Mouse (Mus musculus): Measurements from ENCODE around the gene Ddx42. TPM values are rescaled to one million over a fixed set of nuclear protein-coding genes. Genes with fewer than 3 reads are reported as not detected.

Ddx42 gene
- polyA plus RNA-seq (2012; rRNA removed) = 10.6 and 14.3 TPM in 2 replicates

DNA sequence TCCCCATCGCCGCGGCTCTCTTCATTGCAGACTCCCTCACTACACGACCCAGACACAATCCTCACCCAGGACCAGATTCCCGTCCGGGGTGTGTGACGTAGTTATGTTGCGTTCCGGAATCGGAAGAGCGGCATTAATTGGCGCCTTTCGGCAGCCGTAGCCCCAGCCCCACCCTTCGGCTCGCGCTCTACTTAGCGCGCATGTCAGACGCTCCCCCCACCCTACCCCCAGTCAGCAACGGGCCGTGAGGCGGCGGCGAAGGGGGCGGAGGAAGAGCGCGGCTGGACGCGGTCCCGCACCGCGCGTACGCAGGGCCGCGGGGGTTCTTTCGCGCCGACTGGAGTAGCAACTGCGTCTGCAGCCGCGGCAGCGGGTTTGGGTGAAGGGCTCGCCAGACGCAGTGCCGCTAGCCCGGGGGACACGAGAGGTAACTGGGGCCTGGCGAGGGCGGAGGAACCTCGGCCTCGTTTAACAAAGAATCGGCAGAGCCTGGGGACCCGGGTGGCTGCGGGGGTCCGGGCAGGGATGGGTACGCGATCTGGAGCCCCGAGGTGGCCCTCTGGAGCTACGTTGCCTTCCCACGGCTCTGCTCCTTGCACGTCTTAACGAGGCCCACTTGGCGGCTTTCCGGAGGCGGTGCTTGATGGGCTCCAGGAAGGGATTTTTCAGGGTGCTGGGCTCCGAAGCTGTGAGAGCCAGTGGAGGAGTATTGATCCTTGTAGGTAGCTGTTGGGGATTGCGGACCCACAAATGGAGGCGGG, at the start of gene Ddx42:
Gene Ddx42, plus strand, starts transcription at position 197 of the 761 bp plus-strand sequence.

DNA sequence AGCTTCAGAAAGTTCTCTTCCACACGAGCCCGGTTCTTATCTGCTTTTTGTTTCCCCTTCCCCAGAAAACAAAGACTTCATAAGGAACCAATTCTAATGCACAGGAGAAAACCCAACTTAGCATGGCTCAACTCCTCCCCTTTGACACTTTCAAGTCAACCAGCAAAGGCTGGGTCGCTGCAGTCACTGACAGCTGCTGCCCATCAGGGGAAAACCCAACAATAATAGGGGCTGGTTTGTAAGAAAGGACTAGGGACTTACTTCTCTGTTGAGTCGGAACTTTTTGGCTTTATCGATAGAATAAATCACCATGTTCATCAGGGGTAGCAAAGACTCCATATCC, 14.6 kb upstream of the Ddx42 start, which contains the start of gene Strada:
Gene Strada, minus strand, starts transcription at position 46 of the 343 bp plus-strand sequence.

DNA sequence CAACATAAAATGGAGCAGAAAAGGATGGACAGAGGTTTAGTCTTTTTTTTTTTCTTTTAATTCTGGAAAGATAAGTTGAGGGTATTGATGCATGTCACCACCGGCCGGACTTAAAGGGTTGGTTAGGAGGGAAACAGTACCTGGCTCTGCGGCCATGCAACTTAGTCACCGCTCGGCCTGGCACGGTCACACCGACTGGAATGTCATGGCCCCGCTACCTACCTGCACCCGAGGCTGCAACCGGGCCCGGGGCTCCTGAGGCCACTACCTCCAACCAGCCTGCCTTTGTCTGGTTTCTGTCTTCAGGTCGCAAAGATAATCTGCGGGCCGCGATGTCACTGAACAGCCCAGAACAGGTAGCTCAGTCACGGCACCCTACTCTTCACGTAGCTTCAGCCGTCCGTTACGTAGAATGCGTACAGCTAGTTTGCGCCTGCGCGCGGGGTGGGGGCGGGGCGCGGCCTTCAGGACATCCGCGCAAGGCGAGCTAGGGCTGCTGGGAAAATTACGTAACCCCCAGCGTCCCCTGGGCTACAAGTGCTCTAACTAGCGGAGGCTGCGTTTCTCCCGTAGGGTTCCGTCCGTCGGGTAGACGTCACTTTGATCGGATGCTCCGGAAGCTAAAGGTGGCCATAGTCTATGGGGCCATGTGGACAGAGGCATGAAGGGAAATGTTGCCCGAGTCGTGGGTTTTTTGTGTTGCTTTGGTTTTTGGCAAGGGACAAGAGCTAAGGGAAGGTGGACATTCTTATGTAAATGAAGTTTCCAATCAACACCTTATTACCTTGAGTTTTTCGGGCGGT, 598 bp upstream of the Ddx42 start, which contains the start of gene Ccdc47:
Gene Ccdc47, minus strand, starts transcription at position 418 of the 803 bp plus-strand sequence.

DNA sequence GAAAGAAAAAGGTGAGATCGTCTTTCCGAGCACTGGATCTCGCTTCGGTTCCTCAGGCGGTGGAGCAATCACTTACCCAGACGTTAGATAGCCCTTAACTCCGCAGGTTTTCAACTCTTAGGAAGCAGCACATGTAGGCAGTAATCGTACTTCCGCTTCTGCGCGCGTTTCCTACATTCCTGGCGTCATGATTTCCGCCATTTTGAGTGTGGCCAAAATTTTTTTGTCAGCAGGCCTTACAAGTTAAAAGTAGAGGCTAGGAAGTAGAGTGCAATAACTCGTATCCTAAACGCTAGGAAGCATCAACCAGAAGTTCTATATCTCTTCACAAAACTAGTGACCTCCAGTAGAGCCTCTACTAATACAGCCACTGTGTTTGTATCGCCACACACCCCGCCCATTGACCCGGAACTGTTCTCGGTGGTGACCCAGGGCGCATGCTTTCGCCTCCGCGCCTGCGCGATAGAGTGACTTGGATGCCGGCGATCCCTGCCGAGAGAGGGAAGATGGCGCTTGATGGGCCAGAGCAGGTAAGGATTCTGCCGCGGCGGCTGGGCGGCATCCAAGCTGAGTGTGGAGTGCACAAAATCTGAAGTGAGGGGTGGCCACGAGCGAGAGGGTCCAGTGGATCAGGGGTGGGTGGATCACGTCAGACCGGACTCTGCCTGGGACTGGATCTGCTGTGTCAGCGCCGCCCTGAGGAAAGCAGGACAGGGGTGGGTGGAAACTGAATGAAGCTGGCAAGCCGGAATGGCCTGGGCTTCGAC, 39.1 kb downstream of the Ddx42 start, which contains the start of the genes Ftsj3 and Psmc5:
Gene Ftsj3, minus strand, starts transcription at position 395 of the 767 bp plus-strand sequence.
Gene Psmc5, plus strand, starts transcription at position 470 of the 767 bp plus-strand sequence.

DNA sequence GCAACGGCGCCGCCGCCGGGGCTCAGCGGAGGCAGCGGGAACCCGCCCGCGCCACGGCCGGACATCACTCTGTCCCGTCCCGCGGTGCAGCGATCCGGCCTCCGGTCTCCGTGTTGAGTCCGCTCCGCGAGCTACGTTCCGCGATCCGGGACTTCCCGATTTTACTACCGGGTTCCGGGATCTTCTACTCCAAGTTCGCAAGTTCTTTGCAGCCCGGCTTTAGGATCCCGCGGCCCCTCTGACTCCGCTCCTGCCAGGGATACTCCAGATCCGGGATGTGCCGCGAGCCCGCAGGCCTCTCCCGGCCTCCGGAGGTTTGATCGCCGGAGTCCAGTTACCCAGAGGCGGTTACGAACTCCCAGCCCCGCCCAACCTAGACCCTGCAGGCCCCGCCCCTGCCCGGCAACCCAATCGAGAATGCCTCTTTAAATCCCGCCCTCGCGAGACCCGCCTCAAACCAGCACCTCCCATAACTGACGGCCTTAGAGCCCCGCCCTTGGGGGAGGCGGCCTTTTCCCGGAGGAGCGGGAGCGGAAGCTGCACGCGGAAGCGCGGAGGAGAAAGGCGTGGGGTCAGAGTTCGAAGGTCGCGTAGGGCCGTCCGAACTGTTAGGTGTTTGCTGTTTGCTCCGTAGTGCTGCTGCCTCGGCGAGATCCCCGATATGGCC, 56.1 kb downstream of the Ddx42 start, which contains the start of gene Smarcd2:
Gene Smarcd2, minus strand, starts transcription at position 329 of the 667 bp plus-strand sequence.

DNA sequence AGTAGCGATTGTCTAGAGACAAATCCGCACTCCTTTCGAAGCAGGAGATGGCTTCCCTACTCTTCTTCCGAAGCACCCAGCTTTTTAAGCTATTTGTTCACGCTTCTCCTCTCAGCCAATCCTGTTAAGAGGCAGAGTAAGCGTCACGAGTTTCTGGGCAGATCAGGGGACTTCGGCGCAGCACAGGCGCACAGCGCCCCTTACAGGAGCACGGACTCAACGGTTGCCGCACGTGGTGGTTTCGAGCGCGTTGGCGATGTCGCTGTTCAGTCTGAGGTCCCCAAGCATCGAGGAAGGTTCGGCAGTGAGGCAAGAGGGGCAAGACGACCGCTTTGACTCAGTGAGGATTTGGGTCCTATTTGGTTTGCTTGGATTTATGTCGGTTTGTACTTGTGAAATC, 59.7 kb downstream of the Ddx42 start, which contains the start of gene Tcam1:
Gene Tcam1, plus strand, starts transcription at position 219 of the 400 bp plus-strand sequence.

Other genes starting within 250 kb of the Ddx42 start
- gene Ace, start 249.0 kb upstream of the Ddx42 start, polyA plus RNA-seq (2012; rRNA removed) = 33.7 and 33.9 TPM in 2 replicates
- not detected in 2 replicates for gene Ace3, start 222.3 kb upstream of the Ddx42 start, polyA plus RNA-seq (2012; rRNA removed)
- 0.41 and 0.78 TPM in 2 replicates for gene Kcnh6, start 208.8 kb upstream of the Ddx42 start, polyA plus RNA-seq (2012; rRNA removed)
- 50.3 and 50.4 TPM in 2 replicates for gene Dcaf7, start 180.1 kb upstream of the Ddx42 start, polyA plus RNA-seq (2012; rRNA removed)
- gene Taco1, start 150.9 kb upstream of the Ddx42 start, polyA plus RNA-seq (2012; rRNA removed) = 13.4 and 14.6 TPM in 2 replicates
- gene Map3k3, start 132.3 kb upstream of the Ddx42 start, polyA plus RNA-seq (2012; rRNA removed) = 51.7 and 55.4 TPM in 2 replicates
- gene Gm10840, start 56.1 kb upstream of the Ddx42 start, polyA plus RNA-seq (2012; rRNA removed) = not detected in 2 replicates
- 26.1 and 32.1 TPM in 2 replicates for gene Limd2, start 56.1 kb upstream of the Ddx42 start, polyA plus RNA-seq (2012; rRNA removed)
- gene Strada, start 14.8 kb upstream of the Ddx42 start, polyA plus RNA-seq (2012; rRNA removed) = 24.5 and 35.7 TPM in 2 replicates
- gene Ccdc47, start 582 bp upstream of the Ddx42 start, polyA plus RNA-seq (2012; rRNA removed) = 9.6 and 9.7 TPM in 2 replicates
- gene Ftsj3, start 39.2 kb downstream of the Ddx42 start, polyA plus RNA-seq (2012; rRNA removed) = 21.0 and 22.2 TPM in 2 replicates
- gene Psmc5, start 39.2 kb downstream of the Ddx42 start, polyA plus RNA-seq (2012; rRNA removed) = 26.6 and 33.6 TPM in 2 replicates
- 116 and 149 TPM in 2 replicates for gene Smarcd2, start 56.0 kb downstream of the Ddx42 start, polyA plus RNA-seq (2012; rRNA removed)
- gene Tcam1, start 59.7 kb downstream of the Ddx42 start, polyA plus RNA-seq (2012; rRNA removed) = 0.24 and 0.45 TPM in 2 replicates
- not detected in 2 replicates for gene Gh, start 84.9 kb downstream of the Ddx42 start, polyA plus RNA-seq (2012; rRNA removed)
- gene Cd79b, start 97.8 kb downstream of the Ddx42 start, polyA plus RNA-seq (2012; rRNA removed) = 1.6 and 1.9 TPM in 2 replicates
- gene Scn4a, start 136.4 kb downstream of the Ddx42 start, polyA plus RNA-seq (2012; rRNA removed) = 0.17 and 0.24 TPM in 2 replicates
- gene Prr29, start 148.5 kb downstream of the Ddx42 start, polyA plus RNA-seq (2012; rRNA removed) = 55.9 and 61.8 TPM in 2 replicates
- 21.6 and 26.7 TPM in 2 replicates for gene Icam2, start 171.1 kb downstream of the Ddx42 start, polyA plus RNA-seq (2012; rRNA removed)

Measured in ovary, adult 2 months (tissue).